Mouse (Mus musculus) lung, embryonic 15.5 days (tissue): ENCODE data around the gene Cblc. TPM values are rescaled to one million over a fixed set of nuclear protein-coding genes. Genes with fewer than 3 reads are reported as not detected.

Experiments
- ATAC-seq: fragments of 200-750 bp; cut with Nextera tagmentation; 2 replicates; pipeline ENCODE4 v1.8.0; 2017; ENCODE audit warnings: moderate number of reproducible peaks, borderline replicate concordance; ENCODE audit not compliant: low FRiP score, low TSS enrichment; ENCODE audit errors: extremely low read depth
- H3K27ac ChIP-seq: fragments of 300-500 bp; sonication (generic); 2 replicates; pipeline ENCODE4 v1.5.1; 2015; ENCODE audit warnings: moderate library complexity, mild to moderate bottlenecking, inconsistent platforms
- H3K27me3 ChIP-seq: fragments of 300-500 bp; sonication (generic); 2 replicates; pipeline ENCODE4 v1.6.1; 2015; ENCODE audit warnings: inconsistent platforms
- H3K36me3 ChIP-seq: fragments of 300-500 bp; sonication (generic); 2 replicates; pipeline ENCODE4 v1.6.1; 2015; ENCODE audit warnings: inconsistent platforms
- H3K4me1 ChIP-seq: fragments of 300-500 bp; sonication (generic); 2 replicates; pipeline ENCODE4 v1.6.1; 2015; ENCODE audit warnings: inconsistent platforms
- H3K4me2 ChIP-seq: fragments of 300-500 bp; sonication (generic); 2 replicates; pipeline ENCODE4 v1.6.1; 2015; ENCODE audit warnings: inconsistent platforms, mild to moderate bottlenecking, moderate library complexity
- H3K4me3 ChIP-seq: fragments of 300-500 bp; sonication (generic); 2 replicates; pipeline ENCODE4 v1.5.1; 2015; ENCODE audit warnings: mild to moderate bottlenecking, inconsistent platforms
- H3K9ac ChIP-seq: fragments of 300-500 bp; sonication (generic); 2 replicates; pipeline ENCODE4 v1.6.1; 2015; ENCODE audit warnings: inconsistent platforms
- H3K9me3 ChIP-seq: fragments of 300-500 bp; sonication (generic); 2 replicates; pipeline ENCODE4 v1.6.1; 2016; ENCODE audit warnings: inconsistent platforms
- WGBS: fragments of 180-500 bp; shearing (Covaris S2); methylation state at CpG from one replicate; pipeline ENCODE4 v1.1.7; 2015; 5-methylcytosine and 5-hydroxymethylcytosine counted together
- polyA plus RNA-seq: library from polyadenylated mRNA; unstranded; fragments of >200 nt; fragmentation: Nextera tagmentation; extraction: Ambion mirVana; gene quantifications from 2 replicates; pipeline ENCODE4 v1.2.1, GENCODE M21; 2015

The Cblc gene
- polyA plus RNA-seq, 1 experiment from 2014 or later, result 15.2 TPM

GRCm38 (mm10) chr7:19755851-19756786, 40.5 kb downstream of the Cblc start:
- Histone ChIP-seq H3K27ac (peak overlapping the region; percentile 84), H3K4me1 (peaks cover 38% of the 10 kb centered on the region), H3K4me2 (peak overlapping the region; percentile 16; the same call in 1 of the 2 replicates), H3K36me3 (peaks cover 27% of the 10 kb centered on the region), H3K9ac (peak overlapping the region; percentile 2; the same call in 1 of the 2 replicates), H3K27me3 (no peaks in the 10 kb centered on the region), H3K4me3 (no peak overlapping the region), H3K9me3 (no peaks in the 10 kb centered on the region)
- ATAC-seq, result peak; percentile 73
- WGBS, result 53% methylated on average over 23 of the region's 24 CpGs

DNA sequence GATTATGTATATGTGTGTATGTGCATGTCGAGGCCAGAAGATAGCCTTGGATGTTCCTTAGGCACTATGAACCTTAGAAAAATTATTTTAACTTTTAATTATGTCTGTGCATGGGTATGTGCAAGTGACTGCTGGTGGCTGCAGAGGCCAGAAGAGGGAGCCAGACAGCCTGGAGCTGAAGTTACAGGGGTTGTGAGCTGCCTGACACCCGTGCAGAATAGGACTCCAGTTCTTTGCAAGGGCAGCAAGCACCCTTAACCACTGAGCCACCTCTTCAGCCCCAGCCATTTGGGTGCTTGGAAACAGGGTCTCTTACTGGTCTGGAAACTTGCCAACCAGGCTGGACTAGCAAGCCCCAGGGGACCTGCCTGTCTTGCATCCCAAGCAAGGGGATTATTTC, 41.6 kb downstream of the Cblc start:
- peaks cover 47% of the 10 kb centered on the region for H3K4me1 ChIP-seq
- no peak overlapping the region for H3K4me2 ChIP-seq
- H3K9ac ChIP-seq, result no peak overlapping the region
- 75% methylated on average over 2 of the region's 2 CpGs for WGBS
- no peak for ATAC-seq
- H3K36me3 ChIP-seq, result peaks cover 23% of the 10 kb centered on the region
- peak overlapping the region; percentile 84 for H3K27ac ChIP-seq
- H3K4me3 ChIP-seq, result no peak overlapping the region
- H3K9me3 ChIP-seq, result no peaks in the 10 kb centered on the region
- no peaks in the 10 kb centered on the region for H3K27me3 ChIP-seq

GRCm38 (mm10) chr7:19754065-19754464, 42.5 kb downstream of the Cblc start:
- H3K27ac ChIP-seq, result peak overlapping the region; percentile 88
- 57% methylated on average over 1 of the region's 1 CpGs for WGBS
- no peak overlapping the region for H3K4me3 ChIP-seq
- H3K27me3 ChIP-seq, result no peaks in the 10 kb centered on the region
- H3K4me1 ChIP-seq, result peaks cover 47% of the 10 kb centered on the region
- H3K9ac ChIP-seq, result no peak overlapping the region
- no peak for ATAC-seq
- H3K36me3 ChIP-seq, result peaks cover 17% of the 10 kb centered on the region
- H3K4me2 ChIP-seq, result no peak overlapping the region
- H3K9me3 ChIP-seq, result no peaks in the 10 kb centered on the region

DNA sequence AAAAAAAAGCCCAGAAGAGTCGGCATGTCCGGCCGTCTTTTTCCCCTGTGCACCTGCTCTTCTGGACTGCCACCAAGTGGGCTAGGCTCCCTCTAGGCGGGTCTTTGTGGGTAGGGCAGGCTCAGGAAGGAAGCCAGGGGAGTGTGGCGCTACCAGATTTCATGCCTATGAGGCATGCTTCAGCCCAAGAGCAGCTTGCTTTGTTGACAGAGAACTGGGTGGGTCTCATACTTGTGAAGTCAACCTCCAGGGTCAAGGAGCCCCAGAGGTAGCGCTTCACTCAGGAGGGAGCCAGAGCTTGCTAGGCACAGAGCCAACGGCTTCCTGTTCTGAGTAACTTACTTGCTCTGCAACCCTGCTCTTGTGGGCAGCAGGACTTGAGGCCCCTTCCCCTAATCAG, 43.0 kb downstream of the Cblc start:
- Histone ChIP-seq H3K9ac (no peak overlapping the region), H3K9me3 (no peaks in the 10 kb centered on the region), H3K4me1 (peaks cover 47% of the 10 kb centered on the region), H3K27me3 (no peaks in the 10 kb centered on the region), H3K4me2 (no peak overlapping the region), H3K36me3 (peaks cover 12% of the 10 kb centered on the region), H3K4me3 (no peak overlapping the region), H3K27ac (peak overlapping the region; percentile 88)
- ATAC-seq, result no peak
- 36% methylated on average over 7 of the region's 7 CpGs for WGBS

- Histone ChIP-seq H3K27me3 (no peaks in the 10 kb centered on the region), H3K36me3 (peaks cover 3% of the 10 kb centered on the region; the same call in 1 of the 2 replicates), H3K27ac (peak overlapping the region; percentile 88; the same call in 1 of the 2 replicates), H3K4me2 (no peak overlapping the region), H3K9me3 (no peaks in the 10 kb centered on the region), H3K4me3 (no peak overlapping the region), H3K4me1 (peaks cover 55% of the 10 kb centered on the region), H3K9ac (no peak overlapping the region)
- ATAC-seq, result no peak
- 76% methylated on average over 8 of the region's 8 CpGs for whole genome bisulfite sequencing
Observed at GRCm38 (mm10) chr7:19752652-19753051, 44.0 kb downstream of the Cblc start.

GRCm38 (mm10) chr7:19751070-19751383, 45.6 kb downstream of the Cblc start:
- Histone ChIP-seq H3K9me3 (no peaks in the 10 kb centered on the region), H3K27me3 (no peaks in the 10 kb centered on the region), H3K4me3 (no peak overlapping the region), H3K4me2 (no peak overlapping the region), H3K9ac (no peak overlapping the region), H3K4me1 (peaks cover 60% of the 10 kb centered on the region), H3K36me3 (no peaks in the 10 kb centered on the region), H3K27ac (peak overlapping the region; percentile 81)
- WGBS, result 38% methylated on average over 4 of the region's 4 CpGs
- ATAC-seq, result no peak

DNA sequence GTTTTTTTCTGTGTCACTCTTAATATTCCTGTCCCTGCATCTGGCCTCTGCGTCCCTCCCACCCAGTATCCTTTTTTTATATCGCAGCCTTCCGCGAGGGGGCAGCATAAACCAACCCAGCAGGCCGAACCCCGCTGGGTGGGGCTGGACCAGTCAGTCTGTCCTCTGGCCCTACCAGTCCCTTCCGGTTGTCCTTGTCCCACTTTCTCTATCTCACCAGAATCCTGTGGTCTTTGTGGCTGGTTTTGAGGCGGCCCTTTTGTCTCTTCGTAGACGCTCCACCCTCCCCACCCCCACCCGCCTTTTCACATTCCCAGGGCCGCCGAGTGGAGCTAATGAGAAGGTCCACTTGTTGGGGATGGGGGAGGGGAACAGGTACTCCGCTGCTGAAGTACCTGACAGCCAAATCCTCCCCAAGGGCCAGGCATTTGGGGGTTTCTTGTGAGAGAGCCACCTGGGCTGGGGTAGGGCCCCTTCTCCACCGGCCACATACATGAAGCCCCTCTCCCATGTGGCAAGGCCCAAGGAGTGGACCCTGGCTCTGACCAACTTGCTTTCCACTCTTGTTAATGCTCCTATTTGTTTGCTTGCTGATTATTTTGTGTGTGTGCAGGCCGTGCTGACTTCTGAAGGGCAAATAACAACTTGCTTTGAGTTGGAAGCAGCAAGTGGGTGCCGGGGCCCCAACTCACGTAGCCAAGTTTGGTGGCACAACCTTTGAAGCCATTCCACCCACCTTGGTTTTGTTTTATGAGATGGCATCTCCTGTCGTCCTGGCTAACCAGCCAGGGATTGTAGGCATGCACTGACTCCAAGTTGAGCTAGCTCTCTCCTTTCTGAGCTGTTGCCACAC, 46.2 kb downstream of the Cblc start, which contains the start of gene Nectin2:
TSS of gene Nectin2 (minus strand) at position 267 of the 853 bp plus-strand sequence.
- H3K9ac ChIP-seq, result peak within 1 kb of the TSS; percentile 84
- H3K4me3 ChIP-seq, result peak within 1 kb of the TSS; percentile 81
- peak within 1 kb of the TSS; percentile 93 for H3K27ac ChIP-seq
- H3K27me3 ChIP-seq, result no peaks in the 10 kb centered on the region
- peaks cover 60% of the 10 kb centered on the region for H3K4me1 ChIP-seq
- H3K36me3 ChIP-seq, result no peaks in the 10 kb centered on the region
- peak within 1 kb of the TSS; percentile 77 for H3K4me2 ChIP-seq
- H3K9me3 ChIP-seq, result no peaks in the 10 kb centered on the region
- 13% methylated on average over 19 of the region's 19 CpGs for WGBS
- ATAC-seq, result peak; percentile 66

DNA sequence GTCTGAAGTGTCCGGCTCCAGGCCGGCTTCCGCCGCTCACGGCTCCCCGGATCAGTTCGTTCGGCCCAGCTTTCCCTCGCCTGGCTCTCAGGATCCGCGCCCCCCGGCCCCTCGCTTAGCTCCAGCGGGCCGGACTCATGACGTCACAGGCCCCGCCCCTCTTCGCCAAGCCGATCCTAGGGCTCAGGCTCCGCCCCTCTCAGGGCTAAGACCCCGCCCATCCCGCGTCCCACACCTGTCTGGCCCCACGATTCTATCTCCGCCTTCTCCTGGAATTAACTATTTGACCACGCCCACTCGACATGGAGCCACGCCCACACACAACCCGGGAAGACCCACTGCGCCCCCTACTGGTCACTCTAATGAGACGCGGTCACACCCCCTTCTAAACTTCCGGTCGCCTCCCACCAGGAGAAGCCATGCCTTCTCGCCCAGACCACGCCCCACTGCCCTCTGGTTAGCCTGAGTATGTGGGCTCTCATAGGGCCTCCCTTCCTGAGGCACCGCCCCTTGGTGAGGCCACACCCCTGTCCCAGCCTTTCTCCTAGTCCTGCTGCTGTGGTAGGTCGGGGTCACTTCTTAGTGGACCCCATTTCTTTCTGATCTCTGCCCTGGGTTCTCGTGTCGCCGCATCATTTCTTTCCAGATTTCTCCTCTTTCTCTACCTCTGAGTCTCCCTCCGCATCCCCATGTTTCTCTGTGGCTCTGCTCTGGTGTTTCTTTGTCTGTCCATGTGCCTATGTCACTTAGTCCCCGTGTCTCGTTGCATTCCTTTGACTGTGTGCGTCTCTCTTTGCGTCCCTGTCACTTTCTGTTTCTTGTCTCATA, 47.0 kb downstream of the Cblc start:
- Histone ChIP-seq H3K9ac (peak overlapping the region; percentile 84), H3K4me3 (peak overlapping the region; percentile 81), H3K36me3 (peaks cover 1% of the 10 kb centered on the region; the same call in 1 of the 2 replicates), H3K27ac (peak overlapping the region; percentile 93), H3K9me3 (no peaks in the 10 kb centered on the region), H3K4me2 (peak overlapping the region; percentile 77), H3K4me1 (peaks cover 63% of the 10 kb centered on the region), H3K27me3 (no peaks in the 10 kb centered on the region)
- ATAC-seq, result peak; percentile 94
- under 1% methylated on average over 46 of the region's 46 CpGs for WGBS

- 0 out of 2 replicates have a peak, but pooled peaks have one; percentile 1 for ATAC-seq
- H3K4me1 ChIP-seq, result peaks cover 59% of the 10 kb centered on the region
- H3K9me3 ChIP-seq, result no peaks in the 10 kb centered on the region
- WGBS, result 1% methylated on average over 32 of the region's 32 CpGs
- H3K4me2 ChIP-seq, result peak overlapping the region; percentile 77
- H3K36me3 ChIP-seq, result peaks cover 11% of the 10 kb centered on the region; the same call in 1 of the 2 replicates
- peak overlapping the region; percentile 84 for H3K9ac ChIP-seq
- no peaks in the 10 kb centered on the region for H3K27me3 ChIP-seq
- peak overlapping the region; percentile 93 for H3K27ac ChIP-seq
- H3K4me3 ChIP-seq, result peak overlapping the region; percentile 81
Observed at GRCm38 (mm10) chr7:19748219-19749195, 48.1 kb downstream of the Cblc start.

GRCm38 (mm10) chr7:19747420-19748218, 49.0 kb downstream of the Cblc start:
- Histone ChIP-seq H3K9me3 (no peaks in the 10 kb centered on the region), H3K4me3 (peak overlapping the region; percentile 81), H3K27me3 (no peaks in the 10 kb centered on the region), H3K9ac (peak overlapping the region; percentile 84), H3K4me1 (peaks cover 54% of the 10 kb centered on the region), H3K36me3 (peaks cover 16% of the 10 kb centered on the region; the same call in 1 of the 2 replicates), H3K4me2 (peak overlapping the region; percentile 77), H3K27ac (peak overlapping the region; percentile 93)
- WGBS, result 5% methylated on average over 25 of the region's 25 CpGs
- no peak for ATAC-seq
